ENCODE assay signal across 19 mouse cellular contexts in genomic region chrX:164951858-164952576, GRCm38 (mm10). TPM values are rescaled to one million over a fixed set of nuclear protein-coding genes. Genes with fewer than 3 reads are reported as not detected.
A peak's percentile ranks its signal among the peaks of the same experiment; 100 is the strongest.
DNase-seq lines count a peak whose midpoint lies in the region; ATAC-seq lines count a peak whose summit lies in the region.
"Had no signal": no experiment of that assay in that cellular context is flagged by ENCODE, and none has a peak within 500 bp of the region (broad histone marks: within the 10 kb centered on the region; RNA-seq: fewer than 3 reads in every experiment).

No protein-coding gene starts in this region.

- H3K4me2 ChIP-seq in limb, embryonic 13.5 days (replicated peaks), result no peak overlapping the region
- H3K4me2 ChIP-seq: forebrain, embryonic 13.5 days had no signal

- 0 out of 2 replicates have a peak, but pooled peaks cover 7% of the 10 kb centered on the region for H3K4me1 ChIP-seq in limb, embryonic 13.5 days
- H3K4me1 ChIP-seq: forebrain, embryonic 13.5 days had no signal

- 41% methylated on average over 11 of the region's 11 CpGs for WGBS in limb, embryonic 13.5 days

- no peak overlapping the region for H3K9ac ChIP-seq in limb, embryonic 13.5 days
- H3K9ac ChIP-seq: forebrain, embryonic 13.5 days; liver, postnatal 0 days had no signal

- peaks cover 5% of the 10 kb centered on the region; the same call in 1 of the 2 replicates for H3K36me3 ChIP-seq in limb, embryonic 13.5 days

- no peak overlapping the region for H3K4me3 ChIP-seq in limb, embryonic 13.5 days
- H3K4me3 ChIP-seq: forebrain, embryonic 13.5 days had no signal

- intact Hi-C loops in heart, postnatal 25 days (cut with DNase I), result no loop called here

- H3K27ac ChIP-seq in limb, embryonic 13.5 days, result peak overlapping the region; percentile 33; the same call in 1 of the 2 replicates
- H3K27ac ChIP-seq: forebrain, embryonic 13.5 days had no signal

- ATAC-seq in common myeloid progenitor, adult 5-6 weeks (replicated peaks; ENCODE audit: low read depth, poor library complexity, severe bottlenecking), result peak; percentile 42; the same call in 1 of the 2 replicates
- ATAC-seq in limb, embryonic 13.5 days (ENCODE audit: low FRiP score, low read depth), result no peak
- ATAC-seq: forebrain, embryonic 13.5 days; intestine, embryonic 16.5 days; liver, postnatal 0 days; Patski had no signal

- no peaks in the 10 kb centered on the region for H3K9me3 ChIP-seq in limb, embryonic 13.5 days
- H3K9me3 ChIP-seq: forebrain, embryonic 13.5 days had no signal

- DNase-seq in heart, adult 8-10 months (ENCODE audit: low spot score), result peak; percentile 27
- DNase-seq in heart, postnatal 4 days, result no peak
- DNase-seq in heart, postnatal 25 days (ENCODE audit: low spot score), result peak; percentile 8
- DNase-seq in cerebellum, adult 9-11 months, result no peak
- no peak for DNase-seq in left cerebral cortex, adult 8-10 months (ENCODE audit: low spot score in 2 of 2)
- no peak for DNase-seq in spleen, adult 12 weeks (ENCODE audit: low spot score)
- DNase-seq: adrenal gland, adult 8-10 months; cerebellum, adult 11-12 months; liver, postnatal 0 days; thymus, postnatal 14 days had no signal

- H3K27me3 ChIP-seq in limb, embryonic 13.5 days, result peaks cover 9% of the 10 kb centered on the region; the same call in 1 of the 2 replicates
- H3K27me3 ChIP-seq: forebrain, embryonic 13.5 days had no signal

RNA-seq across cellular contexts. Expression of gene Mospd2, which starts 28.2 kb away (rescaled TPM):
- 10 to 100 TPM in 2 of 4 experiments, 1 to 10 TPM in 2; 9.6 to 13.1 (median 10.4) TPM for total RNA-seq in heart, adult 8-10 months (2022)
- 10 to 100 TPM; 15.0 to 16.6 TPM for total RNA-seq in heart, postnatal 4 days (2021)
- total RNA-seq in common myeloid progenitor, adult 5-6 weeks (2017), result 10.2 and 15.4 TPM in 2 replicates
- total RNA-seq in heart, postnatal 25 days (2021), result 10 to 100 TPM; 13.3 to 13.4 TPM
- 17.7 and 19.7 TPM in 2 replicates for polyA plus RNA-seq in limb, embryonic 13.5 days (2015; fragmentation: Nextera tagmentation; extraction: Ambion mirVana)
- 10 to 100 TPM; 21.3 to 22.5 (median 21.6) TPM for total RNA-seq in left cerebral cortex, adult 8-10 months (2022)

RNA-seq across cellular contexts. Expression of gene Fancb, which starts 28.4 kb away (rescaled TPM):
- total RNA-seq in heart, adult 8-10 months (2022), result under 1 TPM; 0.53 to 0.84 (median 0.72) TPM
- total RNA-seq in heart, postnatal 4 days (2021), result 1 to 10 TPM; 2.1 to 2.5 TPM
- 11.8 and 12.4 TPM in 2 replicates for total RNA-seq in common myeloid progenitor, adult 5-6 weeks (2017)
- total RNA-seq in heart, postnatal 25 days (2021), result under 1 TPM; 0.44 to 0.92 TPM
- polyA plus RNA-seq in limb, embryonic 13.5 days (2015; fragmentation: Nextera tagmentation; extraction: Ambion mirVana), result 8.1 and 8.3 TPM in 2 replicates
- 1 to 10 TPM; 1.5 to 2.3 (median 2.2) TPM for total RNA-seq in left cerebral cortex, adult 8-10 months (2022)

RNA-seq across cellular contexts. Expression of gene Gm17604, which starts 52.6 kb away (rescaled TPM):
- not detected for total RNA-seq in heart, adult 8-10 months (2022)
- not detected for total RNA-seq in heart, postnatal 4 days (2021)
- not detected in 2 replicates for total RNA-seq in common myeloid progenitor, adult 5-6 weeks (2017)
- not detected for total RNA-seq in heart, postnatal 25 days (2021)
- not detected in 2 replicates for polyA plus RNA-seq in limb, embryonic 13.5 days (2015; fragmentation: Nextera tagmentation; extraction: Ambion mirVana)
- total RNA-seq in left cerebral cortex, adult 8-10 months (2022), result not detected
- total RNA-seq: adrenal gland, adult 8-10 months; granulocyte monocyte progenitor cell, adult 5-6 weeks; left cerebral cortex, adult 18-20 months; monocyte, adult 5-6 weeks had no signal
- polyA plus RNA-seq: embryonic facial prominence, embryonic 11.5 days; forebrain, embryonic 13.5 days; intestine, embryonic 16.5 days; liver, postnatal 0 days; Patski had no signal

Comparison
In these comparisons a context has a peak if more than half of its experiments do, and no peak if none do; other contexts are left out.
1. DNase-seq: peak in heart, adult 8-10 months (single experiment) and heart, postnatal 25 days (single experiment); none in heart, postnatal 4 days (single experiment), cerebellum, adult 9-11 months (single experiment), left cerebral cortex, adult 8-10 months (0 of 2) and spleen, adult 12 weeks (single experiment).